ENCODE assay signal across 8 mouse cellular contexts in the genomic region with DNA sequence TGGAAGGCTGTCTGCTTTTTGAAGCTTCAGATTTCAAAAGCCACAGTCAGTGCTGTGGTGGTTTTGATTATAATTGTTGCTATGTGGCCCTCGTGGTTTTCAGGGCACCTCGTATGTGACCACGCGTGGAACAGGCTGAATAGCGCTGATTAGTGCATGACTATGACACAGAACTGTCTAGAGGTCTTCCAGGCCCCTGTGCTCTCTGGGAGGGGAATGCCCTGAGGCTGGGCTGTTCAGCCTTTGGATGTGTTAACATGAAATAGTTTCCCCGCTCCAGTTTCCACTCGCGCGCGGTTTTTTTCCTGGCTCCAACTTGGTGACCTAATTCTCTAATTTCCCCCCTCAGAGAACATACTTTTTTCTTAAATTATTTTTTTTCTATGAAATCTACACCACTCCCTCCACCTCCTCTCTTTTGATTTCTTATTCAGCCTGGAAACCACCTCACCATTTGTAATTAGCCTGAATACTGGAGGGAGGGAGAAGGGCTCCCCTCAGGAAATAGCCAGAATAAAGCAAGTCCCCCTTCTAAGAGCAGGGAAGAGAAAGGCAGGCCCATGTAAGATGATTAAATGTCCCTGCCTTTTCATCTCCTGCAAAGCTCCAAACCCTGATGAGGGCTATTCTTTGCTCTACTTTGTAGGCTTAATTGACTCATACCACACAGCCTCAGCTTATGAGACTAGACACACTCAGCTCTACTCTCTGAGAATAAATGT.
A peak's percentile ranks its signal among the peaks of the same experiment; 100 is the strongest.
DNase-seq lines count a peak whose midpoint lies in the region; ATAC-seq and TF ChIP-seq lines count a peak whose summit lies in the region.

No protein-coding gene starts in this region.

- H3K4me3 ChIP-seq in hindbrain, embryonic 11.5 days (ENCODE audit: low read depth, low read length) = no peak overlapping the region
- no peak overlapping the region for H3K4me3 ChIP-seq in hindbrain, embryonic 14.5 days (replicated peaks; ENCODE audit: low read length)
- H3K4me3 ChIP-seq in forebrain, embryonic 16.5 days (replicated peaks; ENCODE audit: low read length) = no peak overlapping the region
- H3K4me3 ChIP-seq in midbrain, embryonic 13.5 days (replicated peaks) = no peak overlapping the region
- no peak overlapping the region for H3K4me3 ChIP-seq in heart, embryonic 10.5 days
- H3K4me3 ChIP-seq in thymus, adult 2 months (ENCODE audit: control insufficient read depth, insufficient read depth, low read length) = no peak overlapping the region

- H3K27me3 ChIP-seq in hindbrain, embryonic 11.5 days (ENCODE audit: control insufficient read depth, insufficient read depth, low read length) = no peaks in the 10 kb centered on the region
- H3K27me3 ChIP-seq in hindbrain, embryonic 14.5 days (ENCODE audit: control insufficient read depth, insufficient read depth, low read length) = no peaks in the 10 kb centered on the region
- no peaks in the 10 kb centered on the region for H3K27me3 ChIP-seq in forebrain, embryonic 16.5 days (replicated peaks; ENCODE audit: control insufficient read depth, insufficient read depth, low read length)
- H3K27me3 ChIP-seq in midbrain, embryonic 13.5 days = no peaks in the 10 kb centered on the region
- H3K27me3 ChIP-seq in heart, embryonic 10.5 days (ENCODE audit: insufficient read depth, poor library complexity, severe bottlenecking) = no peaks in the 10 kb centered on the region
- no peaks in the 10 kb centered on the region for H3K27me3 ChIP-seq in thymus, adult 2 months (ENCODE audit: control insufficient read depth, insufficient read depth, low read length)

- no peak overlapping the region for H3K27ac ChIP-seq in hindbrain, embryonic 11.5 days (ENCODE audit: low read depth, low read length)
- no peak overlapping the region for H3K27ac ChIP-seq in hindbrain, embryonic 14.5 days
- no peak overlapping the region for H3K27ac ChIP-seq in forebrain, embryonic 16.5 days (ENCODE audit: low read length)
- peak overlapping the region; percentile 35; the same call in 1 of the 2 replicates for H3K27ac ChIP-seq in midbrain, embryonic 13.5 days
- H3K27ac ChIP-seq in heart, embryonic 10.5 days = no peak overlapping the region
- no peak overlapping the region; the same call in 1 of the 2 replicates for H3K27ac ChIP-seq in thymus, adult 2 months (ENCODE audit: control insufficient read depth, insufficient read depth, low read length)

- TF ChIP-seq POLR2A in thymus, adult 2 months (IDR thresholded peaks at IDR 0.05; ENCODE audit: control insufficient read depth, extremely low read depth, insufficient read depth, low read length, poor library complexity) = no peak

- peak; percentile 9 for DNase-seq in hindbrain, embryonic 11.5 days (ENCODE audit: low spot score)
- no peak for DNase-seq in hindbrain, embryonic 14.5 days (ENCODE audit: low spot score)
- DNase-seq in T-cell, adult 2 months (ENCODE audit: low spot score) = peak; percentile 11
- DNase-seq in adrenal gland, postnatal 10 days = no peak
- no peak for DNase-seq in heart, embryonic 10.5 days (ENCODE audit: low spot score)
- no peak for DNase-seq in thymus, adult 2 months

- H3K4me1 ChIP-seq in hindbrain, embryonic 11.5 days (replicated peaks; ENCODE audit: control insufficient read depth, insufficient read depth, low read length) = no peaks in the 10 kb centered on the region
- no peaks in the 10 kb centered on the region for H3K4me1 ChIP-seq in hindbrain, embryonic 14.5 days (replicated peaks; ENCODE audit: control insufficient read depth, insufficient read depth, low read length)
- H3K4me1 ChIP-seq in forebrain, embryonic 16.5 days (replicated peaks; ENCODE audit: control insufficient read depth, insufficient read depth, low read length) = peaks cover 8% of the 10 kb centered on the region
- H3K4me1 ChIP-seq in midbrain, embryonic 13.5 days (replicated peaks) = peaks cover 13% of the 10 kb centered on the region
- H3K4me1 ChIP-seq in heart, embryonic 10.5 days = no peaks in the 10 kb centered on the region
- H3K4me1 ChIP-seq in thymus, adult 2 months (replicated peaks; ENCODE audit: control insufficient read depth, insufficient read depth, low read length) = peaks cover 2% of the 10 kb centered on the region; the same call in 1 of the 2 replicates

- no peaks in the 10 kb centered on the region for H3K9me3 ChIP-seq in hindbrain, embryonic 11.5 days (ENCODE audit: control insufficient read depth, low read length)
- H3K9me3 ChIP-seq in hindbrain, embryonic 14.5 days (ENCODE audit: control insufficient read depth, low read length) = no peaks in the 10 kb centered on the region
- H3K9me3 ChIP-seq in forebrain, embryonic 16.5 days (ENCODE audit: control insufficient read depth, low read length) = no peaks in the 10 kb centered on the region
- H3K9me3 ChIP-seq in midbrain, embryonic 13.5 days = no peaks in the 10 kb centered on the region
- H3K9me3 ChIP-seq in heart, embryonic 10.5 days = no peaks in the 10 kb centered on the region

- 82% methylated on average over 10 of the region's 10 CpGs for WGBS in hindbrain, embryonic 11.5 days
- 70% methylated on average over 10 of the region's 10 CpGs for WGBS in hindbrain, embryonic 14.5 days
- 12% methylated on average over 10 of the region's 10 CpGs for WGBS in forebrain, embryonic 16.5 days
- WGBS in midbrain, embryonic 13.5 days = 25% methylated on average over 10 of the region's 10 CpGs
- 83% methylated on average over 10 of the region's 10 CpGs for WGBS in heart, embryonic 10.5 days
- 54% methylated on average over 10 of the region's 10 CpGs for WGBS in thymus, adult 2 months

- ATAC-seq in hindbrain, embryonic 11.5 days (ENCODE audit: low FRiP score) = no peak
- no peak; the same call in 1 of the 2 replicates for ATAC-seq in hindbrain, embryonic 14.5 days (ENCODE audit: low FRiP score)
- peak; percentile 55 for ATAC-seq in forebrain, embryonic 16.5 days
- ATAC-seq in midbrain, embryonic 13.5 days = peak; percentile 90

- no peak for TF ChIP-seq CTCF in thymus, adult 2 months (IDR thresholded peaks at IDR 0.05; ENCODE audit: borderline replicate concordance, control insufficient read depth, extremely low read depth, insufficient read depth, low read length, poor library complexity)

- no peaks in the 10 kb centered on the region for H3K36me3 ChIP-seq in hindbrain, embryonic 11.5 days (ENCODE audit: control insufficient read depth, insufficient read depth, low read length)
- H3K36me3 ChIP-seq in hindbrain, embryonic 14.5 days (replicated peaks; ENCODE audit: control insufficient read depth, insufficient read depth) = no peaks in the 10 kb centered on the region
- no peaks in the 10 kb centered on the region for H3K36me3 ChIP-seq in forebrain, embryonic 16.5 days (ENCODE audit: control insufficient read depth, insufficient read depth)
- no peaks in the 10 kb centered on the region for H3K36me3 ChIP-seq in midbrain, embryonic 13.5 days
- H3K36me3 ChIP-seq in heart, embryonic 10.5 days = no peaks in the 10 kb centered on the region
- no peaks in the 10 kb centered on the region for H3K36me3 ChIP-seq in thymus, adult 2 months (ENCODE audit: control insufficient read depth, insufficient read depth, low read length)

- no peak overlapping the region for H3K9ac ChIP-seq in hindbrain, embryonic 11.5 days (ENCODE audit: low read depth, low read length)
- H3K9ac ChIP-seq in hindbrain, embryonic 14.5 days = no peak overlapping the region
- H3K9ac ChIP-seq in forebrain, embryonic 16.5 days (replicated peaks; ENCODE audit: low read depth, low read length) = no peak overlapping the region
- no peak overlapping the region for H3K9ac ChIP-seq in midbrain, embryonic 13.5 days (replicated peaks)

- no peak overlapping the region for H3K4me2 ChIP-seq in hindbrain, embryonic 11.5 days (replicated peaks; ENCODE audit: low read depth, low read length)
- H3K4me2 ChIP-seq in hindbrain, embryonic 14.5 days (replicated peaks) = no peak overlapping the region
- H3K4me2 ChIP-seq in forebrain, embryonic 16.5 days (ENCODE audit: low read length) = peak overlapping the region; percentile 37
- H3K4me2 ChIP-seq in midbrain, embryonic 13.5 days (replicated peaks) = peak overlapping the region; percentile 32

Comparison
In these comparisons a context has a peak if more than half of its experiments do, and no peak if none do; other contexts are left out.
1. DNase-seq: peak in hindbrain, embryonic 11.5 days (single experiment) and T-cell, adult 2 months (single experiment); none in hindbrain, embryonic 14.5 days (single experiment), adrenal gland, postnatal 10 days (single experiment), heart, embryonic 10.5 days (single experiment) and thymus, adult 2 months (single experiment).
2. ATAC-seq: peak in forebrain, embryonic 16.5 days (single experiment) and midbrain, embryonic 13.5 days (single experiment); none in hindbrain, embryonic 11.5 days (single experiment) and hindbrain, embryonic 14.5 days (single experiment).
3. H3K4me2 ChIP-seq: peak in forebrain, embryonic 16.5 days (single experiment) and midbrain, embryonic 13.5 days (single experiment); none in hindbrain, embryonic 11.5 days (single experiment) and hindbrain, embryonic 14.5 days (single experiment).